In genomic region chr2:158921342-158922255, GRCm38 (mm10) we compare ENCODE assay signal across 23 mouse cellular contexts.
DNase-seq lines count a peak whose midpoint lies in the region; ATAC-seq and TF ChIP-seq lines count a peak whose summit lies in the region.
"Had no signal": no experiment of that assay in that cellular context is flagged by ENCODE, and none has a peak within 500 bp of the region (broad histone marks: within the 10 kb centered on the region; RNA-seq: fewer than 3 reads in every experiment).

No protein-coding gene starts in this region.

- no peak for TF ChIP-seq CTCF in midbrain, postnatal 0 days (IDR thresholded peaks at IDR 0.05)
- no peak for TF ChIP-seq CTCF in stomach, postnatal 0 days (IDR thresholded peaks at IDR 0.05; ENCODE audit: low read depth)

- no peaks in the 10 kb centered on the region for H3K4me1 ChIP-seq in forebrain, embryonic 11.5 days (replicated peaks; ENCODE audit: control insufficient read depth, insufficient read depth, low read length)
- H3K4me1 ChIP-seq in forebrain, embryonic 14.5 days (ENCODE audit: control insufficient read depth, insufficient read depth, low read length): no peaks in the 10 kb centered on the region
- peaks cover 12% of the 10 kb centered on the region for H3K4me1 ChIP-seq in midbrain, embryonic 13.5 days (replicated peaks)
- H3K4me1 ChIP-seq in midbrain, embryonic 16.5 days (ENCODE audit: control insufficient read depth, insufficient read depth, low read length): peaks cover 2% of the 10 kb centered on the region; the same call in 1 of the 2 replicates
- H3K4me1 ChIP-seq in hindbrain, embryonic 15.5 days (replicated peaks): peaks cover 15% of the 10 kb centered on the region
- H3K4me1 ChIP-seq in midbrain, postnatal 0 days (ENCODE audit: insufficient read depth, low read length): no peaks in the 10 kb centered on the region
- no peaks in the 10 kb centered on the region for H3K4me1 ChIP-seq in stomach, postnatal 0 days (replicated peaks; ENCODE audit: control insufficient read depth, insufficient read depth)
- H3K4me1 ChIP-seq: embryonic facial prominence, embryonic 15.5 days; heart, embryonic 15.5 days had no signal

- H3K36me3 ChIP-seq in forebrain, embryonic 11.5 days (ENCODE audit: control insufficient read depth, insufficient read depth, low read length): no peaks in the 10 kb centered on the region
- H3K36me3 ChIP-seq in forebrain, embryonic 14.5 days (ENCODE audit: control insufficient read depth, insufficient read depth, low read length): no peaks in the 10 kb centered on the region
- H3K36me3 ChIP-seq in midbrain, embryonic 13.5 days: no peaks in the 10 kb centered on the region
- no peaks in the 10 kb centered on the region for H3K36me3 ChIP-seq in midbrain, embryonic 16.5 days (ENCODE audit: control insufficient read depth, insufficient read depth, low read length)
- no peaks in the 10 kb centered on the region for H3K36me3 ChIP-seq in hindbrain, embryonic 15.5 days
- H3K36me3 ChIP-seq in midbrain, postnatal 0 days (ENCODE audit: insufficient read depth, low read length): no peaks in the 10 kb centered on the region
- H3K36me3 ChIP-seq in stomach, postnatal 0 days (ENCODE audit: control insufficient read depth, insufficient read depth, low read length): no peaks in the 10 kb centered on the region
- H3K36me3 ChIP-seq: embryonic facial prominence, embryonic 15.5 days; forebrain, embryonic 10.5 days; heart, embryonic 15.5 days had no signal

- peak; percentile 46 for ATAC-seq in forebrain, embryonic 11.5 days (replicated peaks; ENCODE audit: low FRiP score)
- no peak for ATAC-seq in forebrain, embryonic 14.5 days
- peak; percentile 58; the same call in 1 of the 2 replicates for ATAC-seq in midbrain, embryonic 13.5 days
- ATAC-seq in midbrain, embryonic 16.5 days: no peak
- ATAC-seq in hindbrain, embryonic 15.5 days (ENCODE audit: low FRiP score, low read depth): peak; percentile 69; the same call in 1 of the 2 replicates
- no peak for ATAC-seq in midbrain, postnatal 0 days (ENCODE audit: low FRiP score)
- ATAC-seq in cerebellum, adult (ENCODE audit: insufficient number of reproducible peaks, low FRiP score, low TSS enrichment): no peak
- no peak for ATAC-seq in stomach, postnatal 0 days (ENCODE audit: low FRiP score, low TSS enrichment)
- ATAC-seq: activated CD4-positive, CD25-positive, alpha-beta regulatory T cell, adult 4 months; forebrain, postnatal 0 days; Patski had no signal

- no peaks in the 10 kb centered on the region for H3K27me3 ChIP-seq in forebrain, embryonic 11.5 days (ENCODE audit: control insufficient read depth, insufficient read depth, low read length)
- no peaks in the 10 kb centered on the region for H3K27me3 ChIP-seq in forebrain, embryonic 14.5 days (replicated peaks; ENCODE audit: control insufficient read depth, insufficient read depth, low read length)
- no peaks in the 10 kb centered on the region for H3K27me3 ChIP-seq in midbrain, embryonic 13.5 days
- no peaks in the 10 kb centered on the region for H3K27me3 ChIP-seq in midbrain, embryonic 16.5 days (ENCODE audit: control insufficient read depth, insufficient read depth, low read depth, low read length)
- H3K27me3 ChIP-seq in hindbrain, embryonic 15.5 days: 0 out of 2 replicates have a peak, but pooled peaks cover 2% of the 10 kb centered on the region
- H3K27me3 ChIP-seq in midbrain, postnatal 0 days (ENCODE audit: insufficient read depth, low read length): no peaks in the 10 kb centered on the region
- H3K27me3 ChIP-seq in stomach, postnatal 0 days (ENCODE audit: control insufficient read depth, insufficient read depth, low read length): no peaks in the 10 kb centered on the region
- H3K27me3 ChIP-seq: CH12.LX; embryonic facial prominence, embryonic 15.5 days; heart, embryonic 15.5 days; Patski had no signal

- TF ChIP-seq EP300 in stomach, postnatal 0 days (optimal IDR thresholded peaks at IDR 0.05): no peak

- H3K9ac ChIP-seq in forebrain, embryonic 11.5 days (ENCODE audit: low read length): no peak overlapping the region
- H3K9ac ChIP-seq in forebrain, embryonic 14.5 days (ENCODE audit: low read length): no peak overlapping the region
- H3K9ac ChIP-seq in midbrain, embryonic 13.5 days (replicated peaks): no peak overlapping the region
- no peak overlapping the region for H3K9ac ChIP-seq in midbrain, embryonic 16.5 days (ENCODE audit: low read depth, low read length)
- no peak overlapping the region for H3K9ac ChIP-seq in hindbrain, embryonic 15.5 days
- no peak overlapping the region for H3K9ac ChIP-seq in midbrain, postnatal 0 days (replicated peaks; ENCODE audit: low read length, poor library complexity, severe bottlenecking)
- no peak overlapping the region for H3K9ac ChIP-seq in stomach, postnatal 0 days (ENCODE audit: low read length)
- H3K9ac ChIP-seq: embryonic facial prominence, embryonic 15.5 days; forebrain, postnatal 0 days; heart, embryonic 15.5 days had no signal

- no peaks in the 10 kb centered on the region for H3K9me3 ChIP-seq in forebrain, embryonic 11.5 days (ENCODE audit: control insufficient read depth, low read length)
- H3K9me3 ChIP-seq in forebrain, embryonic 14.5 days (replicated peaks; ENCODE audit: control insufficient read depth, low read length): no peaks in the 10 kb centered on the region
- H3K9me3 ChIP-seq in midbrain, embryonic 13.5 days: no peaks in the 10 kb centered on the region
- H3K9me3 ChIP-seq in midbrain, embryonic 16.5 days (replicated peaks; ENCODE audit: control insufficient read depth, low read length, poor library complexity, severe bottlenecking): no peaks in the 10 kb centered on the region
- no peaks in the 10 kb centered on the region for H3K9me3 ChIP-seq in hindbrain, embryonic 15.5 days
- H3K9me3 ChIP-seq in midbrain, postnatal 0 days (ENCODE audit: low read length): no peaks in the 10 kb centered on the region
- no peaks in the 10 kb centered on the region for H3K9me3 ChIP-seq in stomach, postnatal 0 days (ENCODE audit: control insufficient read depth, low read length)
- H3K9me3 ChIP-seq: embryonic facial prominence, embryonic 15.5 days; forebrain, embryonic 10.5 days; heart, embryonic 15.5 days had no signal

- no peak for DNase-seq in forebrain, embryonic 11.5 days (ENCODE audit: low spot score)
- no peak for DNase-seq in forebrain, embryonic 14.5 days (ENCODE audit: low spot score)
- peak; percentile 51 for DNase-seq in midbrain, postnatal 0 days (ENCODE audit: low spot score)
- no peak for DNase-seq in stomach, postnatal 0 days (ENCODE audit: low spot score)
- DNase-seq: adrenal gland, postnatal 14 days; cerebellum, adult 2 months; forebrain, postnatal 0 days; gastrocnemius, postnatal 14 days; heart, adult 2 months; heart, postnatal 14 days; kidney, adult 11 months had no signal

- no peak overlapping the region for H3K27ac ChIP-seq in forebrain, embryonic 11.5 days (ENCODE audit: low read depth, low read length)
- no peak overlapping the region for H3K27ac ChIP-seq in forebrain, embryonic 14.5 days (ENCODE audit: low read depth, low read length)
- H3K27ac ChIP-seq in midbrain, embryonic 13.5 days: no peak overlapping the region
- no peak overlapping the region for H3K27ac ChIP-seq in midbrain, embryonic 16.5 days (ENCODE audit: low read length)
- no peak overlapping the region for H3K27ac ChIP-seq in hindbrain, embryonic 15.5 days (replicated peaks)
- no peak overlapping the region for H3K27ac ChIP-seq in midbrain, postnatal 0 days (ENCODE audit: low read depth, low read length)
- no peak overlapping the region for H3K27ac ChIP-seq in stomach, postnatal 0 days (replicated peaks)
- H3K27ac ChIP-seq: embryonic facial prominence, embryonic 15.5 days; forebrain, embryonic 10.5 days; heart, adult 2 months; heart, embryonic 15.5 days had no signal

- no peak overlapping the region for H3K4me2 ChIP-seq in forebrain, embryonic 11.5 days (ENCODE audit: low read depth, low read length, severe bottlenecking)
- no peak overlapping the region for H3K4me2 ChIP-seq in forebrain, embryonic 14.5 days (ENCODE audit: low read length)
- H3K4me2 ChIP-seq in midbrain, embryonic 13.5 days (replicated peaks): no peak overlapping the region
- H3K4me2 ChIP-seq in midbrain, embryonic 16.5 days (ENCODE audit: low read length): no peak overlapping the region
- H3K4me2 ChIP-seq in hindbrain, embryonic 15.5 days: no peak overlapping the region
- no peak overlapping the region for H3K4me2 ChIP-seq in midbrain, postnatal 0 days (ENCODE audit: low read depth, low read length, poor library complexity, severe bottlenecking)
- H3K4me2 ChIP-seq in stomach, postnatal 0 days (replicated peaks; ENCODE audit: low read depth): no peak overlapping the region
- H3K4me2 ChIP-seq: embryonic facial prominence, embryonic 15.5 days; heart, embryonic 11.5 days; heart, embryonic 15.5 days had no signal

- WGBS in forebrain, embryonic 11.5 days: 58% methylated on average over 12 of the region's 12 CpGs
- WGBS in forebrain, embryonic 14.5 days: 33% methylated on average over 11 of the region's 12 CpGs
- WGBS in midbrain, embryonic 13.5 days: 28% methylated on average over 12 of the region's 12 CpGs
- 22% methylated on average over 12 of the region's 12 CpGs for WGBS in midbrain, embryonic 16.5 days
- WGBS in hindbrain, embryonic 15.5 days: 32% methylated on average over 12 of the region's 12 CpGs
- 25% methylated on average over 12 of the region's 12 CpGs for WGBS in midbrain, postnatal 0 days
- 60% methylated on average over 12 of the region's 12 CpGs for WGBS in stomach, postnatal 0 days

- H3K4me3 ChIP-seq in forebrain, embryonic 11.5 days (ENCODE audit: low read depth, low read length): no peak overlapping the region
- H3K4me3 ChIP-seq in forebrain, embryonic 14.5 days (ENCODE audit: low read depth, low read length): no peak overlapping the region
- no peak overlapping the region for H3K4me3 ChIP-seq in midbrain, embryonic 13.5 days (replicated peaks)
- H3K4me3 ChIP-seq in midbrain, embryonic 16.5 days (ENCODE audit: low read depth, low read length): no peak overlapping the region
- no peak overlapping the region for H3K4me3 ChIP-seq in hindbrain, embryonic 15.5 days
- no peak overlapping the region for H3K4me3 ChIP-seq in midbrain, postnatal 0 days (ENCODE audit: low read depth, low read length)
- H3K4me3 ChIP-seq in stomach, postnatal 0 days (ENCODE audit: low read depth, low read length): no peak overlapping the region
- H3K4me3 ChIP-seq: embryonic facial prominence, embryonic 15.5 days; erythroblast, embryonic 14.5 days; forebrain, embryonic 10.5 days; heart, adult 2 months; heart, embryonic 15.5 days had no signal

Comparison
In these comparisons a context has a peak if more than half of its experiments do, and no peak if none do; other contexts are left out.
1. ATAC-seq: peak in forebrain, embryonic 11.5 days (single experiment), midbrain, embryonic 13.5 days (single experiment) and hindbrain, embryonic 15.5 days (single experiment); none in forebrain, embryonic 14.5 days (single experiment), midbrain, embryonic 16.5 days (single experiment), midbrain, postnatal 0 days (single experiment), cerebellum, adult (single experiment) and stomach, postnatal 0 days (single experiment).